Mouse (Mus musculus) v-Abl transformed pro-B cells (cell line): ENCODE data around the gene Ccdc88c.

ENCODE experiments used
- in situ Hi-C, 2 experiments: fragments of 400-800 bp; cut with MboI; formaldehyde crosslinking; loops; one replicate each; pipeline ENCODE4 v1.15.1; 2025; ENCODE audit not compliant: unreplicated experiment in 2 of 2

The Ccdc88c gene

GRCm38 (mm10) chr12:100979616-100980015 is 49.2 kb downstream of the Ccdc88c start:
- in situ Hi-C loops, result no loop called here

- in situ Hi-C loops, result no loop called here
Measured at GRCm38 (mm10) chr12:100977958-100978725, 50.7 kb downstream of the Ccdc88c start.

- in situ Hi-C loops, result no loop called here
Measured at GRCm38 (mm10) chr12:100977551-100977950, 51.3 kb downstream of the Ccdc88c start.

GRCm38 (mm10) chr12:100969808-100970207 is 59.0 kb downstream of the Ccdc88c start:
- in situ Hi-C loops, result no loop called here

- in situ Hi-C loops, result no loop called here
Measured at GRCm38 (mm10) chr12:100967383-100967782, 61.5 kb downstream of the Ccdc88c start.

GRCm38 (mm10) chr12:100966253-100966652 is 62.6 kb downstream of the Ccdc88c start:
- in situ Hi-C loops, result no loop called here

GRCm38 (mm10) chr12:100965298-100965697 is 63.6 kb downstream of the Ccdc88c start:
- in situ Hi-C loops, result no loop called here

GRCm38 (mm10) chr12:100958621-100959592 is 69.9 kb downstream of the Ccdc88c start:
- in situ Hi-C loops, result loop anchor here (5.0 kb wide), 1 partner anchor 73 kb away; no protein-coding TSS in a partner anchor

- in situ Hi-C loops, result loop anchor here (5.0 kb wide), 1 partner anchor 74 kb away; no protein-coding TSS in a partner anchor
Measured at GRCm38 (mm10) chr12:100958006-100958405, 70.8 kb downstream of the Ccdc88c start.

GRCm38 (mm10) chr12:100957257-100957656 is 71.6 kb downstream of the Ccdc88c start:
- in situ Hi-C loops, result loop anchor here (5.0 kb wide), 1 partner anchor 75 kb away; no protein-coding TSS in a partner anchor

GRCm38 (mm10) chr12:100956825-100957224 is 72.0 kb downstream of the Ccdc88c start:
- in situ Hi-C loops, result loop anchor here (5.0 kb wide), 1 partner anchor 75 kb away; no protein-coding TSS in a partner anchor

- in situ Hi-C loops, result loop anchor here (5.0 kb wide), 1 partner anchor 76 kb away; no protein-coding TSS in a partner anchor
Measured at GRCm38 (mm10) chr12:100956028-100956427, 72.8 kb downstream of the Ccdc88c start.

- in situ Hi-C loops, result no loop called here
Measured at GRCm38 (mm10) chr12:100953926-100954325, 74.9 kb downstream of the Ccdc88c start.

- in situ Hi-C loops, result no loop called here
Measured at GRCm38 (mm10) chr12:100952193-100952931, 76.5 kb downstream of the Ccdc88c start.

- in situ Hi-C loops, result loop anchor here in 1 of 2 experiments (25.0 kb wide), 2 partner anchors 413 to 1238 kb away; no protein-coding TSS in a partner anchor
Measured at GRCm38 (mm10) chr12:100949146-100949545, 79.7 kb downstream of the Ccdc88c start.

GRCm38 (mm10) chr12:100948021-100948420 is 80.8 kb downstream of the Ccdc88c start:
- in situ Hi-C loops, result loop anchor here in 1 of 2 experiments (25.0 kb wide), 2 partner anchors 414 to 1239 kb away; no protein-coding TSS in a partner anchor

GRCm38 (mm10) chr12:100945948-100946347 is 82.9 kb downstream of the Ccdc88c start:
- in situ Hi-C loops, result loop anchor here in 1 of 2 experiments (25.0 kb wide), 2 partner anchors 416 to 1241 kb away; no protein-coding TSS in a partner anchor

- in situ Hi-C loops, result loop anchor here in 1 of 2 experiments (25.0 kb wide), 2 partner anchors 417 to 1242 kb away; no protein-coding TSS in a partner anchor
Measured at GRCm38 (mm10) chr12:100945501-100945900, 83.4 kb downstream of the Ccdc88c start.

- in situ Hi-C loops, result loop anchor here in 1 of 2 experiments (25.0 kb wide), 2 partner anchors 417 to 1242 kb away; no protein-coding TSS in a partner anchor
Measured at GRCm38 (mm10) chr12:100944921-100945336, 83.9 kb downstream of the Ccdc88c start.

GRCm38 (mm10) chr12:100943146-100943545 is 85.7 kb downstream of the Ccdc88c start:
- in situ Hi-C loops, result loop anchor here in 1 of 2 experiments (25.0 kb wide), 2 partner anchors 419 to 1244 kb away; no protein-coding TSS in a partner anchor
